Mouse (Mus musculus) liver, embryonic 14.5 days (tissue): ENCODE measurements around the gene Cdhr1.

Experiments used
- CTCF ChIP-seq: IDR thresholded peaks from 2 replicates; pipeline ENCODE4 v1.5.1; 2016; ENCODE audit warnings: antibody characterized with exemption, low read depth, control low read depth
- EP300 ChIP-seq: IDR thresholded peaks from 2 replicates; pipeline ENCODE4 v1.6.1; 2016; ENCODE audit warnings: antibody characterized with exemption, low read depth

GRCm38 (mm10) chr14:37136110-37136509, 38.0 kb upstream of the Cdhr1 start:
- TF ChIP-seq CTCF, result no peak
- TF ChIP-seq EP300, result no peak
